Mouse (Mus musculus): ENCODE data around the gene Nadsyn1. TPM values are rescaled to one million over a fixed set of nuclear protein-coding genes. Genes with fewer than 3 reads are reported as not detected.

Nadsyn1 gene
- polyA plus RNA-seq, 3 experiments from 2014 or later: 15.0 to 20.2 (median 20.2) TPM

DNA sequence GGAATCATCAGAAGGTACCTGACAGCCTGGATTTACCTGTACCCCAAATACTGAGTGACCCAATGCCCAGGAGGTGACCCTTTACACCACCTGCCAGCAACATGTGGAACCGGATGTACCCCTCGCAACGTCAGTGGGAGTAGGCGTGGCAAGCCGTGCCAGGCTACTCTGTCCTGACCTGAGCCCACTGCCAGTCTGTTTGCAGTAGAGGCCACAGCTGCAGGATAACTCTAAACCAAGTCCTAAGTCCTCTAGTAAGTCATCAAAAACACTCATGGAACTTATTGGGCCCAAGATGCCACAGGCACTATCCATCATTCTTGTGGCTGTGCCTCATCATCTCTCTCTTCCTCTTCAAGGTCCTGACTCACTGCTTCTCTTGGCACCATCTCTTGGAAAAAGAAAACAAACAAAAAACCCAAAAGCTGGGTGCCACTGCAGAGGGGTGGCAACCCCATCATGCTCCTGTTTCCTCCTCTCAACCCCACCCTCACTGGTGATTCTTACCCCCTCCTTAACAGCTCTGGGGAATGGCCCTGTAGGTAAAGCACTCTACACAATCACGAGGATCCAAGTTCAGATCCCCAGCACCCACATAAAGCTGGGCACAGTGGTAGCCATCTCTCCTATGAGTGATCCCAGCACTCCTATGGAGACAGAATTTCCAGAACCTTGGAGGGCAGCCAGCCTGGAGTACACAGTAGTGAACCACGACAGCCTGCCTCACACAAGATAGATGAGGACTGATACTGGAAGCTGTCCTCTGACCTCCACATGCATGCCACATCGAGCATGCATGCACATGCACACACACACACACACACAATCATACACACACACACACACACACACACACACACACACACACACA is 21.2 kb downstream of the Nadsyn1 start:
- ATAC-seq: no peak

DNA sequence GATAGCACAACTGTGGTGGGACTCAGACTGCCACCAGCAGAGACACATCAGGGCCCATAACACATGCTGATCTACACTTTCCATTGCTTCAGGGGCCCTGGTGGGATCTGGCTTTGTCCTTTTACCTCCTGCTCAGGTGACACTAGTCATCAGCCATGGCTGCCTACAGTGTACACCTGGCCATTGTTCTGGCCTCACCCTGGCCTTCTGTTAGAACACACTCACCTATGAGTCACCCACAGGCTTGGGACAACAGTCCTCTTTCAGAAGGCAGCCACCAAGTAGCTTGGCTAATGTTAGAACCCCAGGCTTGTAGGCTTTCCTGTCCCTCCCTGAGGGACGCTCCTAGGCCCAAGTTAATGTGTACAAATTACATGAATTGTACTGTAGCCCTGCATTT is 21.9 kb downstream of the Nadsyn1 start:
- no peak for ATAC-seq

DNA sequence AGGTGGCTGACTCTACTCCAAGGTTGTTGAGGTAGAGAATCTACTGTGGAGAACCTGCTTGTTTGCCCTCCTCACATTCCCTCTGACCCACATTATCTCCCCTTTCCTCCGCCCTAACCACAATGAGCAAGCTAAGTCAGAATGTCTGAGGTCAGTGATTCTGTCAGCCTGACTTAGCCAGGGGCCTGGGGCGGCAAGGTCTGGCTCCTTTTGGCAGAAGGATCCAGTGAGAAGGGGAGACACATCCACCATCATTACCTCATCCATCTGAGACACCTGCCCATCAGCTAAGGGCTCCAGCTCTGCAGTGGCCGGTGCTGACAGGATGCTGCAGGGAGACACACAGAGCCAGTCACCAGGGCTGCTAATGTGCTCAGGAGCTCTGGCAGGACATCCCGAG is 23.9 kb downstream of the Nadsyn1 start:
- ATAC-seq: no peak

DNA sequence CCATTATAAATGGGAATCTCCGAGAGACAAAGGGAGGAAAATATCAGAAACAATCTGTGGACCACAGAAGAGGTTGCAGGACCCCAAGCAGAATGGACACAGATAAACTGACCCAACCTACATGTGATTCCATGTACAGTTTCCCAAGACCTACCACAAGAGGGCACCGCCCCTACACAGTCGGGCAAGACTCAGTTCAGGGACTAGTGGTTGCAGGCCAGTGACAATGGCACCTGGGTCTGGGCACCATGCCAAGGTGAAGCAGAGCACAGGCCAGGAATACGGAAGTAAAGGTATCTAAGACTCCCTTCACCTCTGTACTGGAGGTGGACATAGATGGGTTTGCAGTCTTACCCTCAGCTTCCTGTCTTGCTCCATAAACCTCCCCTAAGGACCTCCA is 29.5 kb downstream of the Nadsyn1 start:
- ATAC-seq: peak; percentile 46

DNA sequence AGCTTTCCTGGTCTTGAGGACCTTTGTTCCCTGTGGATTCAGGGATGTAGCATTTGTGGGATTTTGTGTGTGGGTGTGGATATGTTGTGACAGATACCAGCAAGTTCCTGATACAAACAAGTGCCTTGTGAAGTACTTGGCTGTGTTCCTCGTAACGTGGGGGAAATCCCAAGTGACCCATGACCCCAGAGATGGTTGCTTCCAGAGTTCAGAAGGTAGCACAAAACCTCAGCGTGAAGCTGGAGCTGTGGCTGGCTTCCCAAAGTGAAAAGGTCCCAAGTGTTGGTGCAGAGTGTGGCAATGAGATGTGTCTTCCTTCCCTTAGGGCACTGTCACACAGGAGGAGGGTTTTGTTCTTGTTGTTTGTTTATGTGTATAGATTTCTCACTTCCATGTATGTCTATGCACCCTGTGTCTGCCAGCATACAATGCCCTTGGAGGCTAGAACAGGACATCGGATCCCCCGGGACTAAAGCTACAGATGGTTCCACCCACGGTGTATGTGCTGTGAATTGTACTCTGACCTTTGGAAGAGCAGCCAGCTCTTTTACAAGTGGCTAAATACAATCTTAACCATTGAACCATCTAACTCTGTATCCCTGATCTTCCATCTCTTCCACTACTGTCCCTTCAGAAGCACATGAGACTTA is 30.2 kb downstream of the Nadsyn1 start:
- no peak for ATAC-seq

DNA sequence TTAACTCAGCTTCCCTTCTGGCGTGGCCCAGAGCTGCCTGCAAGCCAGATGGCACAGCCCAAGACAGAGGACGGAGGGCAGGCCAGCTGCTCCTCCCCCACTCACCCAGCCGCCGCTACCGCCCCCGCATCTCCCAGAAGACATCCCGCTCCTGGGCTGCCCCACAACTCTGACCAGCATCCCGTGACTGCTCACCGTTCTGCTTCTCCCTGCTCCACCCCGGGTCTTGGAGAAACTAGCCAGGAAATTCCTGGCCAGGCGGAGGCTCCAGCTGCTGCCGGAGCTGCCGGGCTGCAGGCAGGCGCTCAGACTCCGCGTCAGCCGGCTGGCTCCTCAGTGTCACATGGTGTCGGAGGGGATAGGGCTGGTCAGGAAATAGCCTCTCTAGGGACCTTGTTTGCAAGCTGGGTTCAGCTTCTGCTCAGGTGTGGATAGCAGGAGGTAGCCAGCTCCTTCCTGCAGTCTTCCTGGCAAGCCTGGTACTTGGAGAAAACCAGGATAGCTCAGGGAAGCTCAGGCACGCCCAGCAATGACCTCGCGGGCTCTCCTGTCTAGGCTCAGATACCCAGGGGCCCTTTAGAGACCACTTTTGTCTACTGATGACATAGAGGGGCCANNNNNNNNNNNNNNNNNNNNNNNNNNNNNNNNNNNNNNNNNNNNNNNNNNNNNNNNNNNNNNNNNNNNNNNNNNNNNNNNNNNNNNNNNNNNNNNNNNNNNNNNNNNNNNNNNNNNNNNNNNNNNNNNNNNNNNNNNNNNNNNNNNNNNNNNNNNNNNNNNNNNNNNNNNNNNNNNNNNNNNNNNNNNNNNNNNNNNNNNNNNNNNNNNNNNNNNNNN is 38.4 kb downstream of the Nadsyn1 start, which contains the start of gene Mrgpre:
Mrgpre (minus strand) TSS at position 505 of the 834 bp plus-strand sequence.
- peak; percentile 66 for ATAC-seq

DNA sequence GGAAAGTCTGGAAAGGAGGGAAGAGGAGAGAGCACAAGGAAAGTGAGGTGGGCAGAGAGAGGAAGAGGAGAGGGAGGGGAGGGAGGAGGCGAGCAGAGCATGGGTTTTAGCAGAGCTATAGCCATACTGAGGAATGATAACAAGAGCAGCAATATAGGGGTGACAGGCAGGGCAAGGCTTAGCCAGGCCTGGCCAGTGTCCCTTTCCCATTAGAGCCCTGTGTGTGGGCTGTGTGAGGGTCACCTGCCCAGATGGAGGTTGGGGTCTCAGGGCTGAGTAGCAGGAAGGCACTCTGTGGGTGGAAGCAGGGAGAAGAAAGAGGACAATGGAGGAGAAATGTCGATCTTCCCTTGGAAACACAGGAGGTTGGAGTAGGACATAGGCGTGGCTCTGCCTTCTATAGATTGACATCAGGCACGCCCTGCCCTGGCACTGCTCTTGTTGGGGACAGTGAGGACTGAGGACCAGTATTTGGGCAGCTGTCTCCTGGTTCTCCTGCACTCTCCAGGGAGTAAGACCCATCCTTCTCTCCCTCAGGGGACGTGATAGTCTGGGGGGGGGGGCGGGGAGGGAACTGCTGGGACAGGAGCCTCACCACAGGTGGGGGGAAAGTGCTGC is 39.2 kb downstream of the Nadsyn1 start:
- no peak for ATAC-seq

DNA sequence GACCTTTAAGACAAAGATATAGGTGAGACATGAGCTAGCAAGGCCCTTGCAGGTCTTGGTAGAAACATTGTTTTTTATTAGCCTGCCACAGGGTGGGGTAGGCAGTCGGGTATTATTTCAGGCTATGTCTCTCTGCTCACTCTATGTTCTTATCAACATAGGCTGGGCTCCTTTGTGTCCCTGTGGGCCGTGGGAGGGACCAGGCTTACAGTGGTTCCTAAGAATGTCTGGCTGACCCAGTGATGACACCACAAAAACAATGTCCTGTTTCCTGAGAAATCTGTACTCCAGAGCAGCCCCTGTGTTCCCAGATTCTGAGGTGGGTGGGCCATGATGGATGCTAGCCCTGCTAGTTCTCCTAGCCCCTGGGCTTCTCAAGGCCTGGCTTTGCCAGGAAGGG is 45.3 kb downstream of the Nadsyn1 start:
- no peak for ATAC-seq

DNA sequence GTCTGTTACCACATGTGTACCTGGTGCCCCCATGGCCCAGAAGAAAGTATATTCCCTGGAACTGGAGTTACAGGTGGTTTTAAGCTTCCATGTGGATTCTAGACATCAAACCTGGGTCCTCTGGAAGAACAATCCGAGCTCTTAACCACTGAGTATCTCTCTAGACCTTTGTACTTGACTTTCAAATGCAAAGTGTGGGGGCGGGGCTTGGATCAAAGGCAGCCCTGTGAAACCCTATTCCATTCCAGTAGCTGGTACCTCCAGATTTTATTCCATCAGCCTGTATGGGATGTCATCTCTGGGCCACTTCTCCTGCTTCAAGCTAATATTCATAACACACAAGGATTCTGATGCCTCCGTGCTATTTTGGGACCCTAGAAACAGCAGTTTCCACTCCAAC is 46.5 kb downstream of the Nadsyn1 start:
- no peak for ATAC-seq

DNA sequence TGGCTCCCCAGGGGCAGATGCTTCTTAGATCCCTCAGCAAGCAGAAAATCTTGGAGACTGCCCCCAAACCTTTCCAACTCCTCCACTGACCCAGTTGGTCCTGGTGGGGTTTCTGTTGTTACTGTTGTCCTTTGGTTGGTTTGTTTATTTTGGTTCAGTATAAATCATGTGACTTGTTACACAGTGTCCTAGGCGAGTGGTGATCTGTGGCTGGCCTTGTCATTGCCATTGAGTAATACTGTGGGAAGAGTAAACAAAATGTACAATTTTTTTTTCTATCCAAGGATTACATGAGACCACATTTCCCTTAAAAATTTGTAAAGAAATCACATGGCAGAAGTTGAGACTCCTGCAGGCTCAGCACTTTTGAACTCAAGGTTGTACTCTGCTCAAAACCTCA is 53.2 kb downstream of the Nadsyn1 start:
- no peak for ATAC-seq

DNA sequence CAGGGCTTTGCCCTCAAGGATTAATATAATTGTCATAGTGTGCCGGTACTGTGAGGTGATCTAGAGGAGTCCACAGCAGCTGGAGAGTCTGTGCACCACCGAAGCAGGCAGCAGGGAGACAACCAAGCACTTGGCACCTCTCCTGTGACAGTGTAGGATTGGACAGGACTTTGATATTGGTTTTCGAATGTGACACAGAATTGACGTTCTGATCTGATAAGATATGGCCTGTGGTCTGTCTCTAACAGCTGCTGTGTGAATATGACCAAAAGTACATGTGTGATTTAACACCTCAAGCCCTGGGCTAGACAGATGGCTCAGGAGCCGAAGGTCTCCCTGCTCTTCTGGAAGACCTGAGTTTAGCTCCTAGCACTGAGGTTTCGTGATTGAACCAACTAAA is 54.4 kb downstream of the Nadsyn1 start:
- no peak for ATAC-seq

DNA sequence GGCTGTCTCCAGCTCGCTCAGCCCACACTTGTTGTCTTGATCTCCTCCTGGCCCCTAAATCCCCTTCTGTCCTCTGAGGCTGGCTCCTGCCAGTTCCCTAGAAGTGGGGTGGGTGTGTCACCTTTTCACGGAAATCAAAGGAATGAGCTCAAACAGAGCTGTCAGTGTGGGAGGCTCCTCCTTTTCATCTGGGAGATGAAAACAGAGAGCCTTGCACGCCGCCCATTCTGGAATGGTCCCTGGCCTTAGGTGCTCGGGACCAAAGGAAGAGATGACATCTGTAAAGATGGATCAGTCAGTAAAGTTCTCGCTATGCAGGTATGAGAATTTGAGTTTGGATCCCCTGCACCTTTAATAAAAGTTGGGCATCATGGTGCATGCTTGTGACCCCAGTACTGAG is 55.8 kb downstream of the Nadsyn1 start, which contains the start of gene Mrgprg:
Mrgprg (minus strand) TSS at position 101 of the 400 bp plus-strand sequence.
- no peak for ATAC-seq

DNA sequence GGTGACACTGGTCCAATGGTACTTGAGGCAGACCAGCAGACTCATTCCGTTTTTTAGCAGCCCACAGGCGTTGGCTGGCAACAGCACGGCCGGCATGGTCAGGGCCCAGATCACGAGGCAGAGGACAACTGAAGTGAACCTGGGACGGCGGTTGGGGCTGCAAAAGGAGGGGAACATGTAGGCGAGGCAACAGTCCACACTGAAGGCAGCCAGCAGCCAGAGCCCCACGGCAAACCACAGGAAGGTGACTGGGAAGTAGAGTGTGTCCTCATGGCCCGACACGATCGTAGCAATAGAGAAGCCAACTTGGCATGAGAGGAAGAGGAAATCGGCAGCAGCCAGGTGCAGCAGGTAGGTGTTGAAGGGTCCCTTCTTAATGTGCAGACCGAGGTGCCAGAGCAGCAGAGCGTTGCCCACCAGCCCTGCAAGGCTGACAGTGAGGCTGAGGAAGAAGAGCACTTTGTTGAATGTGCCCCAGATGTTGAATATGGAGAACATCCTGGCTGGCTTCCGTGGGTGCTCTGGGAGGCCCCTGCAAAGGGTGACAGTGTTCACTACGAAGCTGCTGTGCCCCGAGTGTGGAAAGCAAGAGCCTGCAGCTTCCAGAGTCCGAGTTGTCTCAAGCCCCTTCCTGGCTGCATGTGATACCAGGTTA is 57.6 kb downstream of the Nadsyn1 start:
- ATAC-seq: no peak

DNA sequence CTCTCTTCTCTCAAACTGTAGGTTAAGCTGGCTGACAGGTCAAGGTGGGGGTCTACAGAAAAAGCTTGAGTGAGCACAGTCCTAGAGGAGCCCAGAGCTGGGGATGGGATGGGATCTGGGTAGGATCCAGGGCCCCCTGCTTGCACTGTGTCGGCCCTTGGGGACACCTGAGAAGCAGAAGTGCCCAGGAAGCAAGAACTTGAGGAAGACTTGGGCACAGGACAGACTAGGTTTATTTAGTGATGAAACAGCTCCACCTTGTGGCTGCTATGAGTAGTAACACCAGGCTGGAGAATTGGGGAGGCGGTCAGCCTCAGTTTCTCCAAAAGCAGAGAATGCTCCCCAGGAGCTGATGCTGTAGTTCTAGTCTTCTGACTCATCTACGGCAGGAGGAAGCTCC is 58.9 kb downstream of the Nadsyn1 start:
- ATAC-seq: peak; percentile 64

DNA sequence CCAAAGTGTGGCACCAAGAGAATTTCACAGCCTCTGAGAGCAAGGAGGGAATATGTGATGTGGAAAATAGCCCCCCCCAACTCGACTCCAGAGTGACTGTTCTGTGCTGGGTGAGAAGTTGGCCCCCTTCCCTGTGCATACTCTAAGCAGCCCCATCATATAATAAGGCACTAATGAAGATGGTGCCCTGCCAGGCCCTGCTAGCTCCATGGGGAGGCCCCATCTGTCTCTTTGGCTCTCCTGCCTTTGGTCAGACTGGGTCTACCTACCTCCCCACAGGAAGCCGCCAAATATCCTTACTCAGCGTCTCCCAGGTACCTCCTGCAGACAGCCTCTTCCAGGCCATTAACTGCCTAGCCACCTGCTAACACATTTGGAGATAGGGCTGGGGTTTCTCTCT is 63.7 kb downstream of the Nadsyn1 start:
- ATAC-seq: no peak

DNA sequence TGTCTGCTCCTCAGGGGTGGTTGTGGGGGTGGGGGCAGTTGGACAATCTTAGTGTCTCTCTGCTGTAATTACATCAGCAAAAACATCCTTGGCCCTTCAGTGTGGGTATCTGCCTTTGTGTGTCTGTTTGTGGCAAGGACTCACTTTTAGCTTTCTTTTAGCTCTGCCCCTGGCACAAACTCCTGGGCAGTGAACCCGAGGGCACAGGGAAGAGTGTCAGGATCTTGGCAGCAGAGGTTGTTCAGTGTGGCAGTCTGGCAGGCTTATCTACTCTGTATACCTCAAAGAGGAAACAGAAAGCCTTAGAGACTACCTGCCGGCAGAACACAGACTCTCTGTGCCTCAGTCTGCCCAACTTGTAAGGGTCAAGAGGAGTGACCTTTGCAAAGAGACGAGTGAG is 65.0 kb downstream of the Nadsyn1 start:
- ATAC-seq: no peak

DNA sequence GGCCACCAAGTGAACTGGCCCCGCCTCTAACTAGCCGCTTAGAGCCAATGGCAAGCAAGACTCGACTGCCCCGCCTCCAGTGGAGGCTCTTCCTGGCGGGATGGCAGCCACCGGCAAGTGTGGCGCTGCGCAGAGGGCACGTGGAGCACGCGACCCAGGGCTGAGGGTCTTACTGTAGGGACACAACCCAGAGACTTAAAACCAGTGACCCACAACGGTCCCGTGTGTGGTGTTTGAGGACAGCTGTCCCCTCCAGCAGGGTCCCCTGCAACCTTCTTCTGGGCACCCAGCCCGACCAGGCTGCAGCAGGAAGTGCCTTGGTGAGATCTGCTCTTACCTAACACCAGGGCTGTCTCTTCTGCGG is 65.6 kb downstream of the Nadsyn1 start:
- ATAC-seq: peak; percentile 93

DNA sequence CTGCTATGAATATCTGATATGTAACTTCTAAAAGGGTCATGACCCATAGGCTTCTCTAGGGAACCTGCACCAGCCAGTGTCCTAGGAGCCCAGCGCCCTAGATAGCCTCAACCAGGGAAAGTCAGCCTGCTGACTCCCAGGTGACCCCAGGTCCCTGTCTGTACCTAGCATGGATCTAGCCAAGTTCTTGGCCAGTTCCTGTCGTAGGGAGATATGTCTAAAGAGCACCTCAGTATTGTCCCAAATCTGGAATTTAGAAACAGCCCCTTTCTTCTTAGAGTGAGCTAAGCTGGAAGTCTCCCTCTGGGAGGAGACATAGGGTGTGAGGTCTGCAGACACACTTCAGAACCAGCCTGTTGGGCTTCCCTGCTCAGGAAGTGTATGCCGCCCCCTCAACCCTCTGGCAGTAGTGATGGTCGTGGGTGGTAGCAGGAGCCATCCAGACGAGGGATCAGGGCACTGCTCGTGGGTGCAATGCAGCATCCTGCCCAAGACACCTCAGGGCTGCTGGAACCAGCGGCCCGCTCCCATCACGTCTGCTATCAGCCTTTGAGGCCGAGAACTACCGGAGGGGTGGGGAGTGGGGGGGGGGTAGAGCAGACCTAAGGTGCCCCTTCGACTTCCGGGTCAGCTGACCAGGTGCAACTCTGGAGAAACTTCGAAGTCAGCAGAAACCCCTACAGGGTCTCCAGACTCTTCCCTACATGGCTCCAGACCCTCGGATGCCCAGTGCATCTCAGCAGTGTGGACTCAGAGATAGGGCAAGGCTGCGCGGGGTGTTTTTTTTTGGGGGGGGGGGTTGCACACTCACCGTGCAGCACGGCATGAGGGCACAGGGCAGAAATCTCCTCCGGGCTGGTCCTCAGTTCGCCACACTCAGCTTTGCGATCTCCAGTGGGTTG is 66.3 kb downstream of the Nadsyn1 start, which contains the start of gene Osbpl5:
Osbpl5 (minus strand) TSS at position 861 of the 902 bp plus-strand sequence.
- peak; percentile 8 for ATAC-seq

DNA sequence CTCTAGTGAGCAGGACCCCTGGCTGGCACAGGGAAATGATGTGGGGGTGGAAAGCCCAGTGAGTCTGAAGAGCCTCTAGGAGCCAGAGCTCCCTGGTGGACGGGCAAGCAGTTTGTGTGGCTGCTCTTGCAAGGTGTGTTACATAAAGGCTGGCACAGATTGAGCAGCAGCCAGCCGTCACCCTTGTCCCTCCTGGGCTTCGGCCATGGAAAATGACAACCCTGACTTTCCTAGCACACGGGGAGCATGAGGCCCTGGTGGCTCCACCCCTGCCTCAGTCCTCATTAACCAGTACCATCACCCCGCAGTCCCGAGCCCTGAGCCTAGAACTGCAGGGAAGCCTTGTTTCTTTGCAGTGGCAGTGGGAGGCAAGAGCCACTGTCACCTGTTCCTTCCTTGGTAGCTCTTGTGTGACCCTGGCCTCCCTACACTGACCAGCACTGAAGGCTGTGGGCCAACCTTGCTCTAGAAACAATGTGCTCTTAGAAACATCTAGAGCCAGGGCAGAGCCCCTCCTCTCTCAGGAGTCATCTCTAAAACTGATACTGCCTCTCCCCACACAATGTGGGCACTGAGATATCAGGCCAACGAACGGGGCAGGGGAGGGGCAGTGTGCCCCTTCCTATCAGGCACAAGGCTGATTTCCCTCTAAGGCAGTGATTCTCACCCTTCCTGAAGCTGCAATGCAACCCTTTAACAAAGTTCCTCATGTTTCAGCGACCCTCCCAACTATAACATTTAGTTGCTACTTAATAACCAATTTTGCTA is 67.1 kb downstream of the Nadsyn1 start:
- no peak for ATAC-seq
